Mouse (Mus musculus): ENCODE results near the gene Cyct.

DNA sequence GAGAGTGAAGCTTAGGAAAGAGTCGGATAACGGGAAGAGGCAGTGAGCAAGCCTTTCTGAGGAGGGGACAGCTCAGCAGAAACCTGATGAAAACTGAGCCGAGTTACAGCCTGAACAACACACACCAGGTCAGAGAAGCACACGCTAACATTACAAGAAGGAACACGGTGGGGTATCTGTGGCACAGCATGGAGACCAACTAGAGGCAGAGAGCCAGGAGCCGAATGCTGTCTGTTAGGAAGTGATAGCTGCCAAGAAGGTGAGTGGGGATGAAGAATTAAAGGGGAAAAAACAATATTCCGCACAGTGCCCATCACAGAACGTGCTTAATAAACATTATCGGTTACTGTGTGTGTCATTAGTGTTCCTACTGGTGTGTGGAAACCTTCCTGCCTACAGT, 18.1 kb downstream of the Cyct start:
- TF ChIP-seq CTCF (IDR thresholded peaks at IDR 0.05; ENCODE audit: extremely low read depth, insufficient read depth, low read length) (no peak), POLR2A (IDR thresholded peaks at IDR 0.05; ENCODE audit: extremely low read depth, insufficient read depth, low read length) (no peak)
